Mouse (Mus musculus): ENCODE results near the gene Lrrc37a.

DNA sequence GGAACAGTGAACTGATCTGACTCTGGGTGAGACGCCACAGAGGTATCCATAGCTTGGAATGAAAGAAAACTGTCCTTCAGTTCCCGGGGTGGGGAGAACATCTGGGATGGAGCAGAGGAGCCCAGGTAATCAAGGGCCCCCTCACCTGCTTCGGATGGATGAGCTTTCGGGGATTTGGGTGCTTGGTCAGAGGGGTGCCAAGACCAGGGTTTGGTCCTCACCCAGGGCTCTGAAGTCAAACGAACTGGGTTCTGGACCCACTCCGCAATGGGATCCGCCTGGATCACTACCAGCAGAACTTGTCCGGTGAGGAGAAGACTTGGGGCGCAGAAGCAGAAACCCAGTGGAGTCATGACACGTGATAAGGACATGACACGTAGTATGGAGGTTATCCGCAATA, at the start of gene Lrrc37a:
- TF ChIP-seq NELFE (IDR thresholded peaks at IDR 0.05; ENCODE audit: low read depth, low read length) = no peak
- TF ChIP-seq CTCF (IDR thresholded peaks at IDR 0.05 in 2 of 3, conservative IDR thresholded peaks at IDR 0.05 in 1 of 3; ENCODE audit: control insufficient read depth in 1 of 3, insufficient read depth in 1 of 3, low read depth in 2 of 3, low read length in 3 of 3, poor library complexity in 1 of 3, severe bottlenecking in 1 of 3) = no peak
- TF ChIP-seq MAZ (IDR thresholded peaks at IDR 0.05; ENCODE audit: low read depth, low read length) = no peak
- TF ChIP-seq TAL1 (IDR thresholded peaks at IDR 0.05; ENCODE audit: low read length) = no peak
- no peak for TF ChIP-seq EP300 (IDR thresholded peaks at IDR 0.05; ENCODE audit: low read depth in 1 of 2, low read length in 2 of 2)
- TF ChIP-seq GATA1 (IDR thresholded peaks at IDR 0.05; ENCODE audit: low read depth, low read length) = no peak
- TF ChIP-seq BHLHE40 (IDR thresholded peaks at IDR 0.05; ENCODE audit: borderline replicate concordance, low read depth, low read length) = no peak
- no peak for TF ChIP-seq USF2 (IDR thresholded peaks at IDR 0.05; ENCODE audit: borderline replicate concordance in 1 of 2, insufficient read depth in 1 of 2, low read depth in 1 of 2, low read length in 2 of 2)
- TF ChIP-seq POLR2A (IDR thresholded peaks at IDR 0.05; ENCODE audit: control insufficient read depth in 1 of 2, insufficient read depth in 1 of 2, low read depth in 1 of 2, low read length in 2 of 2, poor library complexity in 1 of 2) = no peak
- TF ChIP-seq E2F4 (IDR thresholded peaks at IDR 0.05; ENCODE audit: borderline replicate concordance, low read depth, low read length) = no peak
- TF ChIP-seq UBTF (IDR thresholded peaks at IDR 0.05; ENCODE audit: borderline replicate concordance, insufficient read depth, low read depth, low read length) = no peak
- no peak for TF ChIP-seq RAD21 (IDR thresholded peaks at IDR 0.05; ENCODE audit: low read depth, low read length)
- no peak for TF ChIP-seq USF1 (IDR thresholded peaks at IDR 0.05; ENCODE audit: low read depth, low read length)
- no peak for TF ChIP-seq MAX (IDR thresholded peaks at IDR 0.05; ENCODE audit: low read length)

Measured in MEL (cell line).